Mouse (Mus musculus) G1E (cell line): ENCODE measurements around the gene 4833439L19Rik. TPM values are rescaled to one million over a fixed set of nuclear protein-coding genes. Genes with fewer than 3 reads are reported as not detected.

Experiments used
- ATAC-seq: 2 replicates; pipeline ENCODE4 v1.8.0; 2016; ENCODE audit warnings: mild to moderate bottlenecking; ENCODE audit not compliant: insufficient number of reproducible peaks, poor library complexity, low FRiP score, severe bottlenecking; ENCODE audit errors: extremely low read depth
- DNase-seq: peaks from one replicate; pipeline ENCODE4 v3.0.0; 2012; ENCODE audit warnings: low spot score
- H3K27me3 ChIP-seq: 2 replicates; pipeline ENCODE4 v1.6.1; 2012; ENCODE audit warnings: mild to moderate bottlenecking, low read length, inconsistent platforms; ENCODE audit not compliant: insufficient read depth
- H3K36me3 ChIP-seq: replicated peaks from 2 replicates; pipeline ENCODE3; 2012; ENCODE audit warnings: mild to moderate bottlenecking, inconsistent platforms
- H3K4me1 ChIP-seq: 2 replicates; pipeline ENCODE4 v1.6.1; 2012; ENCODE audit warnings: low read depth, low read length, inconsistent platforms, mixed read lengths; ENCODE audit not compliant: insufficient read depth
- H3K4me3 ChIP-seq: 2 replicates; pipeline ENCODE4 v1.5.1; 2012; ENCODE audit warnings: low read depth, mild to moderate bottlenecking, inconsistent platforms, low read length, moderate library complexity, mixed read lengths
- H3K9me3 ChIP-seq: replicated peaks from 2 replicates; pipeline ENCODE4 v1.6.1; 2012; ENCODE audit warnings: inconsistent platforms
- CTCF ChIP-seq: IDR thresholded peaks from 2 replicates; pipeline ENCODE4 v1.5.1; 2012; ENCODE audit warnings: low read depth, low read length, inconsistent platforms, mixed read lengths
- GATA1 ChIP-seq: IDR thresholded peaks from 2 replicates; pipeline ENCODE4 v1.6.1; 2012; ENCODE audit warnings: borderline replicate concordance, low read length, inconsistent platforms, mixed read lengths
- GATA2 ChIP-seq: IDR thresholded peaks from 2 replicates; pipeline ENCODE4 v1.6.1; 2012; ENCODE audit warnings: low read depth, low read length, inconsistent platforms, borderline replicate concordance
- POLR2AphosphoS5 ChIP-seq: IDR thresholded peaks from 2 replicates; pipeline ENCODE4 v1.6.1; 2012; ENCODE audit warnings: low read depth, low read length, inconsistent platforms; ENCODE audit not compliant: insufficient replicate concordance
- TAL1 ChIP-seq: conservative IDR thresholded peaks from 2 replicates; pipeline ENCODE4 v1.6.1; 2012; ENCODE audit warnings: low read depth, low read length, inconsistent platforms, mixed read lengths
- polyA plus RNA-seq: library from polyadenylated mRNA; stranded (reverse); fragments of >175 nt; gene quantifications from 2 replicates; pipeline ENCODE4 v1.2.3, GENCODE M21; 2012
- total RNA-seq, 2 experiments: library from RNA; stranded (forward) in 1 of 2; stranded (reverse) in 1 of 2; fragments of 200-1000 nt in 1 of 2; fragments of >200 nt in 1 of 2; fragmentation: Nextera tagmentation in 1 of 2; gene quantifications; 2 replicates each; pipeline ENCODE4 v1.2.3; 2014 to 2017

4833439L19Rik gene
- total and polyA plus RNA-seq, 3 experiments, result 36.9 to 59.2 (median 40.4) TPM

DNA sequence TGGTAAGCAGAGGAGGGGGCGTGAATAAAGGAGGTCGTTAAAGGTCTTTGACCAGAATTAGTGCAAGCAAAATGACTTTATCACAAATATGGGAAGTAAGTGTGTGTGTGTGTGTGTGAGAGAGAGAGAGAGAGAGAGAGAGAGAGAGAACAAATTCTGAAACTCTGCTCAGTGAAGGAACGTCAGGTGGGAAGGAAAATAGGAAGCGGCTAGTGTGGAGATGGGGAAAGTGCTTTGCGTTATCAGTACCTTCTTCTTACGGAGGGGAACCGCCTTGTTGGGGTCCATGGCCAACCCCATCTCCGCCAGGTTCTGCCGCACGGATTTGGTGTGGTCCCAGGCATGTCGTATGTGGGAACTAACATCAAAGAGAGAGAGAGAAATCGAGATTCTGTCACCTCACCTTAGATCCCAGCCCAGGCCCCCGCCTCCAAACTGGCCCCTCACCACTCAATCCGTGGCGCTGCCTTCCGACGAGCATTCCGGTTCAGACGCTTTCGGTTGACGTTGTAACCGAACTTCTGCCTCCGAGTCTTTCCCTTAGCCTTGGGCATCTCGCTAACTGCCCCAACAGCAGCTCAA lies 24.3 kb upstream of the 4833439L19Rik start:
- ATAC-seq (no peak), DNase-seq (no peak)
- peaks cover 69% of the 10 kb centered on the region for H3K36me3 ChIP-seq
- H3K4me1 ChIP-seq, result peaks cover 35% of the 10 kb centered on the region
- TF ChIP-seq TAL1 (no peak), POLR2AphosphoS5 (no peak), GATA2 (no peak), CTCF (no peak), GATA1 (no peak)
- no peaks in the 10 kb centered on the region for H3K9me3 ChIP-seq
- peak overlapping the region; percentile 96 for H3K4me3 ChIP-seq
- no peaks in the 10 kb centered on the region for H3K27me3 ChIP-seq

DNA sequence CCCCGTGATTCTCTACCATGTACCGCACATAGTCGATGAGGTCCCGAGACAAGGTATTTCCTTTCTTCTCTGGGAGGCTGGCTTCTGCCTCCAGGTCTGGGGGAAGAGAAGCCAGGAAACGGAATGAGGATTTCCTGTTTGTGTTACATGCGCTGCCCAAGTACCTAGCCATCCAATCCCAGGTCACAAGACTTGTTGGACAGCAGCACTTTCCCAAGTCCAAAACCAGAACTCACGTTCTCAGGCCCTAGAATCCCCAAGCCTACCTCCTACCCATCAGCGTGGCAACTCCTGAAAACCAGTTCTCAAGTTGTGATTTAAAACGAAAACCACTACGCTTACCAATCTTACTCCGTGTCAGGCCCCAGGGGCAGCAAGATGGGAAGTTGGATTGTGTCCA lies 20.6 kb upstream of the 4833439L19Rik start:
- no peak for DNase-seq
- peaks cover 78% of the 10 kb centered on the region for H3K36me3 ChIP-seq
- H3K4me1 ChIP-seq, result peaks cover 22% of the 10 kb centered on the region
- TF ChIP-seq TAL1, result no peak
- no peak for TF ChIP-seq CTCF
- TF ChIP-seq POLR2AphosphoS5, result no peak
- ATAC-seq, result no peak
- no peaks in the 10 kb centered on the region for H3K27me3 ChIP-seq
- H3K9me3 ChIP-seq, result no peaks in the 10 kb centered on the region
- no peak overlapping the region for H3K4me3 ChIP-seq

DNA sequence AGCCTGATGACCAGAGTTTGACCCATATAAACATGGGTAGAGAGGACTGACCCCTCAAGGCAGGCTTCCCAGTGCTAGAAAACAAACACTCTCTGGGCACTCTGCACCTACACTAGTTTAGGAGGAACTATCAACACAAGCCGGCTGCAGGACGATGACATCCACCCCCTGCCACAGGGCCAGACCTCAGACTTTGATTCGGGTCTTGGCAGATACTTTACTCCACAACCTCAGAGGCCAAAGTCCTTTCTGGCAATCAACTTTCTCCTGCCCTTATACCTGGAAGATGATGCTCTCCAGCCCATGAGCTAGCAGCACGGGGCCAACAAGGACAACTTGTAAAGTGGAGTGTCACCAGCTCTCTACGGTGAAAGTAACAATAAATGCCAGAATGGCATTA lies 17.6 kb upstream of the 4833439L19Rik start:
- no peak for DNase-seq
- ATAC-seq, result no peak
- Histone ChIP-seq H3K27me3 (no peaks in the 10 kb centered on the region), H3K4me1 (peaks cover 18% of the 10 kb centered on the region), H3K4me3 (no peak overlapping the region), H3K9me3 (no peaks in the 10 kb centered on the region), H3K36me3 (peaks cover 98% of the 10 kb centered on the region)
- no peak for TF ChIP-seq POLR2AphosphoS5
- TF ChIP-seq GATA1, result no peak
- no peak for TF ChIP-seq GATA2
- TF ChIP-seq TAL1, result no peak
- TF ChIP-seq CTCF, result no peak

DNA sequence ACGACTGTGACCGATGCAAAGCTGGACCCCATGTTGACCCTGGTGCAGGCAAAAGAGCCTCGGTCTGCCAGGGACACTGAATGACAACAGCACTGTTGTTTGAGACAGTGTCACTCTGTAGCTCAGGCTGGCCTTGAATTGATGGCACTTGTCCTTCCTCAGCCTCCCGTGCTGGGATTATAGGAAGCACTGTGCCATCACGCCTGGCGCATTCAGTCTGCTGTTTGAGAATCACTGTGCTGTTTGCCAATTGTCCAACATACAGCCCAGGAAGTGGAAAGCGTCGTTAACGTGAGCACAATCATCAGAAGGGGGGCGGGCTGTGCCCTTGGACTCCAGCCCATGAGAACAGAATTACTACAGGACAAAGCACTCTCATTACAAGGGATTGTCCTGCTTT lies 16.9 kb upstream of the 4833439L19Rik start:
- ATAC-seq (no peak), DNase-seq (no peak)
- H3K4me1 ChIP-seq, result peaks cover 21% of the 10 kb centered on the region
- no peaks in the 10 kb centered on the region for H3K27me3 ChIP-seq
- TF ChIP-seq GATA2 (no peak), TAL1 (no peak), POLR2AphosphoS5 (no peak), CTCF (no peak)
- H3K4me3 ChIP-seq, result no peak overlapping the region
- H3K9me3 ChIP-seq, result no peaks in the 10 kb centered on the region
- H3K36me3 ChIP-seq, result peaks cover 98% of the 10 kb centered on the region

DNA sequence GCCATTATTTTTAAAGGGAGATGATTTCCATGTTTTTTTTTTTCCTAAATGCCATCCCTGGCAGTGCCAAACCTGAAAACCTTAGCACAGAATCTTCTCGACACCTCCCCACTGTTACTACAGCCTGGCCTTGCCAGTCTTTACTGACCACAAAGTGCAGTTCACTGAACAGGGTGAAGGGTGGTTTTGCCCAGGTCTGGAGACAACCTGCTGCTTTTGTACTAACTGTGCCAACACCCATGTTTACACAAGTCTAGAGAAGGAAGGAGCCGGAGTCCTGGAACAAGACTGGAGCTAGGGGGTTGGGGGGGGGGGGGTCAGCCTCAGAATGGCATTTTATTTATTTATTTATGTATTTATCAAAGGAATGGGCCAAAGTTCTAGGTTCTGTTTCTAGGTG lies 16.1 kb upstream of the 4833439L19Rik start:
- no peaks in the 10 kb centered on the region for H3K9me3 ChIP-seq
- no peak overlapping the region for H3K4me3 ChIP-seq
- DNase-seq (no peak), ATAC-seq (no peak)
- peaks cover 19% of the 10 kb centered on the region for H3K4me1 ChIP-seq
- peaks cover 99% of the 10 kb centered on the region for H3K36me3 ChIP-seq
- TF ChIP-seq GATA2 (no peak), GATA1 (no peak), POLR2AphosphoS5 (no peak), CTCF (no peak), TAL1 (no peak)
- no peaks in the 10 kb centered on the region for H3K27me3 ChIP-seq

DNA sequence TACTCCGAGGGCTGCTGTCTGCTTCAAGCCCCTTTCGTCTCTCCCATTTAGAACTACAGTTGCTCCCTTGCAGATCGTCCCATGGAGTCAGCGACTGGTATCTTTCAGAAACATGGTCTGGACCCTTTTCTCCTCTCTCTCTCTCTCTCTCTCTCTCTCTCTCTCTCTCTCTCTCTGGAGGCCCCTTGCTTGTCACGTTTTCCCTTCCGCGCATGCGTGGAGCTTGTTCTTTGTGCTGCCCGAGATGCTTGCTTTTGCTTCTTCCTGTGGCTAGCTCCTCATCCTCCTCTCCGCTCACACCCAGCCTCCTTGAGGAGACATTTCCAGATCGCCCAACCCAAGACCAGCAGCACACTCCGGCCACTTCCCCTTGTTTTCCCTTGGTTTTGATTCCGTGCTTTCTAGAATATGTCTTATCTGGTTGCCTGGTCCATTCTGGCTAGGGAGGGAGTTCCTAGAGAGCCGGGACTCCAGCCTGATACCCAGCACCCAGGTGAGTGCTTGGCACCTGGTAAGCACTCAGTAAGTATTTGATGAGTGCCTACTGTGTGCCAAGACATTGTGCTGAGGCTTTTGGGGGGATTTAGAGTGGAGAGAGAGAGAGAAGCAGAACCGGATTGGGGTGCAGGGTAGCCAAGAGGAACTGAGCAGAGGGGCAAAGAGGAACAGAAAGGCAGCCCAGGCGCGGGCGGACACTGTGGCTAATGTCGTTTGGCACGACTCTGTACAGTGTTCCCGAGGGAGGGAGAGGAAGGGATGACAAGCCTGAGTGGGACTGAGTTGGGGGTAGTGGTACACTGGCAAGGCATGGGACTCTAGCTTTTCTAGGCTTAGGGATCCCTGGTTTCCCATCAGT lies 12.6 kb upstream of the 4833439L19Rik start:
- TF ChIP-seq POLR2AphosphoS5 (no peak), CTCF (no peak), GATA1 (no peak), GATA2 (no peak), TAL1 (no peak)
- Histone ChIP-seq H3K27me3 (peaks cover 5% of the 10 kb centered on the region; the same call in 1 of the 2 replicates), H3K4me1 (peaks cover 50% of the 10 kb centered on the region), H3K4me3 (no peak overlapping the region), H3K9me3 (no peaks in the 10 kb centered on the region), H3K36me3 (peaks cover 71% of the 10 kb centered on the region)
- no peak for ATAC-seq
- no peak for DNase-seq
